Mouse (Mus musculus): ENCODE measurements around the gene Mpp4. TPM values are rescaled to one million over a fixed set of nuclear protein-coding genes. Genes with fewer than 3 reads are reported as not detected.

Mpp4 gene
- polyA plus RNA-seq, 1 experiment, result 1.6 TPM

DNA sequence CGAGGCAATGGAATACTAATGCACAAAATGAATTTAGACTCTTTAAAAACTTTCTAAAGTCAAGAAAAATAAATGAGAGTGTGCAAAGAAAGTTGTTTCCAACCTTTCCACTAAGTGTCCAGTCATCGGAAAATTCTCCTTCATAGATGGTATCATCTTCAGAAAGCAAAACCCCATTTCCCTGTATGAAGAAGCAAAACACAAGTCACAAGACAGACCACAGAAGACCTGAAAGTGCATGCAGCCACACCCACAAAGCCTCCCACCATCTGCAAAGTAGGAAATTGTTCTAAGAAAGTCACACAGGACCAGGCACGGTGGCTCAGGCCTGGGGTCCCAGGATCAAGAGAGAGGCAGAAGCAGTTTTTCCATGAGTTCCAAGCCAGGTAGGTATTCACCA, 16.8 kb upstream of the Mpp4 start:
- H3K36me3 ChIP-seq (ENCODE audit: control insufficient read depth, insufficient read depth, low read length), result peaks cover 3% of the 10 kb centered on the region
- no peaks in the 10 kb centered on the region for H3K4me1 ChIP-seq (ENCODE audit: control insufficient read depth, insufficient read depth, low read length)

DNA sequence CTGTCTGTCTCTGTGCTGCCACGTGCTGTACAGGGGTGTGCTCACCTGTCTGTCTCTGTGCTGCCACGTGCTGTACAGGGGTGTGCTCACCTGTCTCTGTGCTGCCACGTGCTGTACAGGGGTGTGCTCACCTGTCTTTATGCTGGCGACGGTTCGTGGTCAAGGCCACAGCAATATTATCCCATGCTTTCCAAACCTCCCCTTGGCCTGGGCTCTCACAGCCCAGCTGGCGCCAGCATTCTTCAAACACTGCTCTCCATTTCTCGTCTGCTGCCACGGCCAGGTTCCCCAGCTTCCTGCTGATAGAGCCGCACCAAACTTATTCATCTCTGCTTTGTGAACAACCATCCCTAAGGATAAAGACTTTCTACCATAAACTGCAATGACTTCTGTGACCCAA, 15.2 kb upstream of the Mpp4 start:
- Histone ChIP-seq H3K27me3 (ENCODE audit: control insufficient read depth, insufficient read depth, low read length) (no peaks in the 10 kb centered on the region), H3K4me1 (ENCODE audit: control insufficient read depth, insufficient read depth, low read length) (no peaks in the 10 kb centered on the region), H3K36me3 (ENCODE audit: control insufficient read depth, insufficient read depth, low read length) (peaks cover 2% of the 10 kb centered on the region), H3K27ac (ENCODE audit: control insufficient read depth, insufficient read depth, low read depth, low read length) (no peak overlapping the region), H3K4me3 (ENCODE audit: control insufficient read depth, low read depth, low read length) (no peak overlapping the region)
- no peak for TF ChIP-seq CTCF (IDR thresholded peaks at IDR 0.05; ENCODE audit: control insufficient read depth, insufficient read depth, insufficient replicate concordance, low read depth, low read length)
- no peak for TF ChIP-seq POLR2A (IDR thresholded peaks at IDR 0.05; ENCODE audit: control insufficient read depth, low read depth, low read length)

More for the DNA sequence above, 16.8 kb upstream of the Mpp4 start:
- Histone ChIP-seq H3K27ac (ENCODE audit: control insufficient read depth, insufficient read depth, low read depth, low read length) (no peak overlapping the region), H3K27me3 (ENCODE audit: control insufficient read depth, insufficient read depth, low read length) (no peaks in the 10 kb centered on the region), H3K4me3 (ENCODE audit: control insufficient read depth, low read depth, low read length) (no peak overlapping the region)
- no peak for TF ChIP-seq POLR2A (IDR thresholded peaks at IDR 0.05; ENCODE audit: control insufficient read depth, low read depth, low read length)

DNA sequence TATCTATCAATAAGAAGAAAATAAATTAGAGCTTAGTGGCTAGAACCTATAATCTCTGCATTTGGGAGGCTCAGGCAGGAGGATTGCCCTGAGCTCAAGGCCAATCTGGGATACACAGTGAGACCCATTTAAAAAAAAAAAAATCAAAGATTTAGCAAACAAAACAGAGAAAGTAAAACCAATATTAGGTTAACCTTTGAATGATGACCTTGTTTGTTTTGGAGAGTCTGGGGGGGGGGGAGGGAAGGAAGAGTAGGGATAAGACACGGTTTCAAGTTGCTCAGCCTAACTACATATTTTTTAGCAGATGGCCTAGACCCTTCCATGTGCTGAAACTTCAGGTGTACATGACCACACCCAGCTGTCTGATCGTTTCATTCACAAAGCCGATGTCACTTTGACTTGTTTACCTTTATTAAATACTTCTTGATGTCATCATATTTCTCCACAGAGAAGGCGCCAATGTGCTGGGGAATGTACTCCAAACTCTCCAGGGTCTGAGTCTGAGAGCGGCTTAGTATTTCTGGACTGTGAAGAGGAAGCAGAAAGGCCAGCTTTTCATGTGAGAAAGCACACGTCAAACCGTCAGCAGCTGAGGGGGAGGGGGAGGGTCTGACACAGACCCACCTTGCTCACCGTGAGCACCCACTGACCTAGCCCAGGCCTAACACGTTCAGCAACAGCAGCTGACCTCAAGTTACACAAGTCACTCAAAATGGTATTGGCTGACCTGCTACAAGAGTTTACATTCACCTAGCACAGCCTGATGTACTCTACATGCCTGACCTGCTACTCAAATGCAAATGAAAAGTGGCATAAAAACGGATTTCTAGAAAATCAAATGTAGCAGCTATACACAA, 11.6 kb upstream of the Mpp4 start:
- TF ChIP-seq CTCF (IDR thresholded peaks at IDR 0.05; ENCODE audit: control insufficient read depth, insufficient read depth, insufficient replicate concordance, low read depth, low read length) (no peak), POLR2A (IDR thresholded peaks at IDR 0.05; ENCODE audit: control insufficient read depth, low read depth, low read length) (no peak)
- Histone ChIP-seq H3K27me3 (ENCODE audit: control insufficient read depth, insufficient read depth, low read length) (no peaks in the 10 kb centered on the region), H3K4me1 (ENCODE audit: control insufficient read depth, insufficient read depth, low read length) (peaks cover 7% of the 10 kb centered on the region), H3K36me3 (ENCODE audit: control insufficient read depth, insufficient read depth, low read length) (no peaks in the 10 kb centered on the region; the same call in none of the 2 replicates), H3K4me3 (ENCODE audit: control insufficient read depth, low read depth, low read length) (no peak overlapping the region), H3K27ac (ENCODE audit: control insufficient read depth, insufficient read depth, low read depth, low read length) (no peak overlapping the region)

- Histone ChIP-seq H3K27me3 (ENCODE audit: control insufficient read depth, insufficient read depth, low read length) (no peaks in the 10 kb centered on the region), H3K27ac (ENCODE audit: control insufficient read depth, insufficient read depth, low read depth, low read length) (no peak overlapping the region), H3K36me3 (ENCODE audit: control insufficient read depth, insufficient read depth, low read length) (no peaks in the 10 kb centered on the region; the same call in none of the 2 replicates), H3K4me1 (ENCODE audit: control insufficient read depth, insufficient read depth, low read length) (peaks cover 7% of the 10 kb centered on the region), H3K4me3 (ENCODE audit: control insufficient read depth, low read depth, low read length) (no peak overlapping the region)
- TF ChIP-seq POLR2A (IDR thresholded peaks at IDR 0.05; ENCODE audit: control insufficient read depth, low read depth, low read length) (no peak), CTCF (IDR thresholded peaks at IDR 0.05; ENCODE audit: control insufficient read depth, insufficient read depth, insufficient replicate concordance, low read depth, low read length) (no peak)
These were observed 9.8 kb upstream of the Mpp4 start for GRCm38 (mm10) chr1:59173023-59173422.

DNA sequence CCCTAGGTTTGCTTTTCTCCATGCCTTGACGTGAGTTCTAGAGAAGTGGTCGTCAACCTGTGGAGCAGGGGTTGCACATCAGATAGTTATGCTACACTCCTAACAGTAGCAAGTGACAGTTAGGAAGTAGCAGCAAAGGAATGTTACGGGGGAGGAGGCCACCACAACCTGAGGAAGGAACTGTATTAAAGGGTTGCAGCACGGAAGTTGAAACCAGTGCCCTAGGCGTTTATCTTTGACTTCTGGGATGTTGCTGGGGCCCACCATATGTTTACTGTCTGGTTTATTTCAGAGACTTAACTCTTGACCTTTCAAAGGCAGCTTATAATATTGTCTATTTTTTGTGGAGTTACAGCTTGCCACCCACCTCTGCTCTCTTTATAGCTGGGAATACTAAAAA, 8.7 kb upstream of the Mpp4 start:
- Histone ChIP-seq H3K4me3 (ENCODE audit: control insufficient read depth, low read depth, low read length) (no peak overlapping the region), H3K27ac (ENCODE audit: control insufficient read depth, insufficient read depth, low read depth, low read length) (peak overlapping the region; percentile 88), H3K27me3 (ENCODE audit: control insufficient read depth, insufficient read depth, low read length) (no peaks in the 10 kb centered on the region), H3K4me1 (ENCODE audit: control insufficient read depth, insufficient read depth, low read length) (peaks cover 7% of the 10 kb centered on the region), H3K36me3 (ENCODE audit: control insufficient read depth, insufficient read depth, low read length) (no peaks in the 10 kb centered on the region; the same call in none of the 2 replicates)
- no peak for TF ChIP-seq POLR2A (IDR thresholded peaks at IDR 0.05; ENCODE audit: control insufficient read depth, low read depth, low read length)
- no peak for TF ChIP-seq CTCF (IDR thresholded peaks at IDR 0.05; ENCODE audit: control insufficient read depth, insufficient read depth, insufficient replicate concordance, low read depth, low read length)

DNA sequence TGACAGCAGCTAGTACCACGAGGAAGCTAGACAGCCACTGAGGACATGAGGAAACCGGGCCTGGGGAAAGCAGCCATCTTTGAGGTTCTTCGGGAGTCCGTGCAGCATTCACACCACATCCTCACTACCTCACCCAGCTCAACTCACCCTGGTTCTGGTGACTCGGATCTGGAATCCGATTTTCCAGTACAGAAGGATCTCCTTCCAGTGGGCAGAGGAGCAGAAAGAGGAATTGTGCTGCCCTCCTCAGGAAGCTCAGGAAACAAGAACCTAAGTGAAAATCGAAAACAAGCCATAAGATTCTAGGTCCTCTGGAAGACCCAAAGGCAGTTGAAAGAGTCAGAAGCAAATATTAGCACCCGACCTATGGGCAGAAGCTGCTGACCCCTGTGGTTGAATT, 7.1 kb upstream of the Mpp4 start:
- H3K4me3 ChIP-seq (ENCODE audit: control insufficient read depth, low read depth, low read length), result no peak overlapping the region
- no peak for TF ChIP-seq POLR2A (IDR thresholded peaks at IDR 0.05; ENCODE audit: control insufficient read depth, low read depth, low read length)
- no peak for TF ChIP-seq CTCF (IDR thresholded peaks at IDR 0.05; ENCODE audit: control insufficient read depth, insufficient read depth, insufficient replicate concordance, low read depth, low read length)
- no peaks in the 10 kb centered on the region for H3K27me3 ChIP-seq (ENCODE audit: control insufficient read depth, insufficient read depth, low read length)
- peaks cover 7% of the 10 kb centered on the region for H3K4me1 ChIP-seq (ENCODE audit: control insufficient read depth, insufficient read depth, low read length)
- H3K27ac ChIP-seq (ENCODE audit: control insufficient read depth, insufficient read depth, low read depth, low read length), result no peak overlapping the region
- no peaks in the 10 kb centered on the region; the same call in none of the 2 replicates for H3K36me3 ChIP-seq (ENCODE audit: control insufficient read depth, insufficient read depth, low read length)

GRCm38 (mm10) chr1:59169586-59169985, 6.4 kb upstream of the Mpp4 start:
- TF ChIP-seq POLR2A (IDR thresholded peaks at IDR 0.05; ENCODE audit: control insufficient read depth, low read depth, low read length) (no peak), CTCF (IDR thresholded peaks at IDR 0.05; ENCODE audit: control insufficient read depth, insufficient read depth, insufficient replicate concordance, low read depth, low read length) (no peak)
- no peak overlapping the region for H3K4me3 ChIP-seq (ENCODE audit: control insufficient read depth, low read depth, low read length)
- H3K27me3 ChIP-seq (ENCODE audit: control insufficient read depth, insufficient read depth, low read length), result no peaks in the 10 kb centered on the region
- no peaks in the 10 kb centered on the region; the same call in none of the 2 replicates for H3K36me3 ChIP-seq (ENCODE audit: control insufficient read depth, insufficient read depth, low read length)
- H3K4me1 ChIP-seq (ENCODE audit: control insufficient read depth, insufficient read depth, low read length), result peaks cover 7% of the 10 kb centered on the region
- no peak overlapping the region for H3K27ac ChIP-seq (ENCODE audit: control insufficient read depth, insufficient read depth, low read depth, low read length)

Data from testis, adult 2 months (tissue).